ENCODE assay signal across 8 mouse cellular contexts in the genomic region with DNA sequence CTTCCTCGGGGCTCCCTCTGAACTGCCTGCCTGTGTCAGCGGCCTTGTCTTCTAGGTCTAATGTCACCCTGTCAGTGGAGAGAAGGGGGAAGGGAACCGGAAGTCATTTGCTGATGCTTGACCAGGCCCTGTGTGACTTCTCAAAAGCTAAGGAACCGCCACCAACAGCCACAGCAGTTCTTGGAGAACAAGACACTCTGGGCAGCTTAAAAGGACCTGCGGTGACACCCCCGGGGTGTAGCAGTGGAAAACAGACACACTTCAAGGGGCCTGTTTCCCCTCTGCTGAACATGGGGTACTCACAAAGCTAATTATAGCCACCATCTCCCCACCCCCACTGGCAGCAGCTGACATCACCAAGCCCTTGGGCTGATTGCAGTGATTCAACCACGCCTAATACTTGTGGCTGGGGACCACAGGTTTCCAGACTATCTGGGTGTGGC. TPM values are rescaled to one million over a fixed set of nuclear protein-coding genes. Genes with fewer than 3 reads are reported as not detected.
DNase-seq lines count a peak whose midpoint lies in the region; ATAC-seq and TF ChIP-seq lines count a peak whose summit lies in the region.
"Had no signal": no experiment of that assay in that cellular context is flagged by ENCODE, and none has a peak within 500 bp of the region (broad histone marks: within the 10 kb centered on the region; RNA-seq: fewer than 3 reads in every experiment).

No protein-coding gene starts in this region.

- H3K9ac ChIP-seq in hindbrain, embryonic 12.5 days = no peak overlapping the region
- H3K9ac ChIP-seq: hindbrain, embryonic 14.5 days had no signal

- H3K9me3 ChIP-seq in G1E (replicated peaks) = no peaks in the 10 kb centered on the region
- H3K9me3 ChIP-seq in limb, embryonic 10.5 days (replicated peaks) = no peaks in the 10 kb centered on the region
- H3K9me3 ChIP-seq in hindbrain, embryonic 12.5 days (replicated peaks) = no peaks in the 10 kb centered on the region

- peaks cover 2% of the 10 kb centered on the region; the same call in 1 of the 2 replicates for H3K27me3 ChIP-seq in G1E (ENCODE audit: insufficient read depth, low read length)
- H3K27me3 ChIP-seq in limb, embryonic 10.5 days (ENCODE audit: low read depth, poor library complexity, severe bottlenecking) = no peaks in the 10 kb centered on the region
- H3K27me3 ChIP-seq in hindbrain, embryonic 12.5 days = no peaks in the 10 kb centered on the region

- H3K4me2 ChIP-seq in hindbrain, embryonic 12.5 days (replicated peaks) = no peak overlapping the region
- H3K4me2 ChIP-seq: hindbrain, embryonic 14.5 days had no signal

- H3K36me3 ChIP-seq in G1E (replicated peaks) = peaks cover 26% of the 10 kb centered on the region
- H3K36me3 ChIP-seq in limb, embryonic 10.5 days = no peaks in the 10 kb centered on the region
- no peaks in the 10 kb centered on the region for H3K36me3 ChIP-seq in hindbrain, embryonic 12.5 days

- WGBS in limb, embryonic 10.5 days = 48% methylated on average over 7 of the region's 7 CpGs
- 49% methylated on average over 7 of the region's 7 CpGs for WGBS in hindbrain, embryonic 12.5 days

- no peak overlapping the region for H3K4me3 ChIP-seq in G1E (ENCODE audit: low read depth, low read length)
- H3K4me3 ChIP-seq in limb, embryonic 10.5 days = no peak overlapping the region
- H3K4me3 ChIP-seq in hindbrain, embryonic 12.5 days = no peak overlapping the region

- no peak for TF ChIP-seq CTCF in G1E (IDR thresholded peaks at IDR 0.05; ENCODE audit: low read depth, low read length)

- H3K27ac ChIP-seq in limb, embryonic 10.5 days = peak overlapping the region; percentile 50
- H3K27ac ChIP-seq in hindbrain, embryonic 12.5 days = no peak overlapping the region
- H3K27ac ChIP-seq: hindbrain, embryonic 14.5 days had no signal

- peaks cover 43% of the 10 kb centered on the region for H3K4me1 ChIP-seq in G1E (ENCODE audit: insufficient read depth, low read depth, low read length)
- H3K4me1 ChIP-seq in limb, embryonic 10.5 days = peaks cover 48% of the 10 kb centered on the region
- H3K4me1 ChIP-seq in hindbrain, embryonic 12.5 days = peaks cover 14% of the 10 kb centered on the region

- DNase-seq in B cell, adult 2 months = peak; percentile 84 to 87
- no peak for DNase-seq in G1E (ENCODE audit: low spot score)
- no peak for DNase-seq in limb, embryonic 10.5 days (ENCODE audit: low spot score)
- peak; percentile 66 to 81 for DNase-seq in natural killer cell, adult 2 months (ENCODE audit: low spot score in 2 of 2)
- DNase-seq in layer of hippocampus, adult 9-10 months (ENCODE audit: low spot score) = no peak
- no peak for DNase-seq in frontal cortex, postnatal 10 days (ENCODE audit: low spot score in 2 of 2)

- peak; percentile 54 for ATAC-seq in G1E (ENCODE audit: extremely low read depth, insufficient number of reproducible peaks, low FRiP score, poor library complexity, severe bottlenecking)
- ATAC-seq in hindbrain, embryonic 12.5 days (ENCODE audit: low FRiP score) = no peak

RNA-seq across cellular contexts. Expression of a gene that starts 56.3 kb away (rescaled TPM):
- 30.9 and 33.0 TPM in 2 replicates for total RNA-seq in G1E (2014; fragmentation: Nextera tagmentation)
- total RNA-seq in G1E (2017) = 20.9 TPM in 2 replicates
- 14.2 and 16.4 TPM in 2 replicates for polyA plus RNA-seq in G1E (2012)
- 6.9 and 7.8 TPM in 2 replicates for polyA plus RNA-seq in limb, embryonic 10.5 days (2016; fragmentation: Nextera tagmentation; extraction: Ambion mirVana)
- 14.6 and 17.2 TPM in 2 replicates for polyA plus RNA-seq in hindbrain, embryonic 12.5 days (2016; fragmentation: Nextera tagmentation; extraction: Ambion mirVana)

Comparison
In these comparisons a context has a peak if more than half of its experiments do, and no peak if none do; other contexts are left out.
1. DNase-seq: peak in B cell, adult 2 months (2 of 2) and natural killer cell, adult 2 months (2 of 2); none in G1E (single experiment), limb, embryonic 10.5 days (single experiment), layer of hippocampus, adult 9-10 months (single experiment) and frontal cortex, postnatal 10 days (0 of 2).